Mouse (Mus musculus) olfactory bulb, adult 2 months (tissue): Measurements from ENCODE around the gene Ppp1r14b.

Experiments
- CTCF ChIP-seq: fragments of 200-500 bp; IDR thresholded peaks from 2 replicates; pipeline ENCODE4 v1.5.1; 2012; ENCODE audit warnings: low read depth, mild to moderate bottlenecking, low read length, moderate library complexity; ENCODE audit not compliant: insufficient read depth
- POLR2A ChIP-seq: fragments of 200-500 bp; IDR thresholded peaks from 2 replicates; pipeline ENCODE4 v1.6.1; 2012; ENCODE audit warnings: mild to moderate bottlenecking, low read depth, low read length, moderate library complexity; ENCODE audit not compliant: insufficient read depth

- TF ChIP-seq CTCF = no peak
- no peak for TF ChIP-seq POLR2A
These were observed 18.3 kb upstream of the Ppp1r14b start for GRCm38 (mm10) chr19:6956461-6956860.
